Mouse (Mus musculus) frontal cortex, postnatal 14 days (tissue): ENCODE measurements around the gene Dpm1.

Source experiments
- DNase-seq, 2 experiments: peaks; one replicate each; pipeline ENCODE4 v3.0.0; 2022; ENCODE audit warnings: low spot score in 2 of 2

Dpm1 gene

DNA sequence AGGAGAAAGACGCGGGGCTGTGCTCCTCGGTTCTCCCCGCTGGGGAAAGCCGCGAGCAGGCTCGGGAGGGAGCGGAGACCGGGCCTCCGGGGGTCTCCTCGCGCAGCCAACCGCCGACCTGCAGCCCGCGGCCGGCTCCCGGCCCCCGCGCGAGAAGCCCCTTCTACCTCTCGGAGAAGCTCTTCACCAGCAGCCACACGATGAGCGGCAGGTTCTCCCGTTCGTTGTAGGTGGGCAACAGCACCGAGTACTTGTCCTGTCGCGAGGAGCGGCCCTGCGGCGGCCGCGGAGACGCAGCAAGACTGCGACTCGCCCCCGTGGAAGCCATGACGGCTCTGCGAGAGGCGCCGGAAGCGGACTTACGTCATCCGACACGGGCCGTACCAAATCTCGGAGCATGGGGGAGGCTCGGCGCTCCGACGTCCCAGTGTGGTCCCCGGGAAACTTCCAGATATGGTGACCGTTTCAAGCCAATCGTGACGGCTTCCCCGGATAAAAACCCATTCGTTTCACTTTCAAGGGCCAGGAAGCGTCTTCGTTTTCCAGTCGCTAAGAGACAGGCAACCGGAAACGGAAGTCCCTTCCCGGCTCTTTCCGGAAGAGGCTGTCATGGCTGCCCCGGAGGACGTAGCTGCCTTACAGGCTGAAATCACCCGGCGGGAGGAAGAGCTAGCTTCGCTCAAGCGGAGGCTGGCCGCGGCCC is at the start of gene Dpm1, which contains the start of the genes Gm20716 and Mocs3:
Gene Dpm1, minus strand, starts transcription at position 566 of the 703 bp plus-strand sequence.
Gene Gm20716, minus strand, starts transcription at position 339 of the 703 bp plus-strand sequence.
Gene Mocs3, plus strand, starts transcription at position 597 of the 703 bp plus-strand sequence.
- peak; percentile 84 to 87 for DNase-seq

- peak in 1 of 2 experiments; percentile 64 for DNase-seq
These were observed 44.1 kb upstream of the Dpm1 start for GRCm38 (mm10) chr2:168274374-168274935.

GRCm38 (mm10) chr2:168273387-168273786 is 43.0 kb upstream of the Dpm1 start:
- DNase-seq = no peak

- no peak for DNase-seq
These were observed 37.6 kb upstream of the Dpm1 start for GRCm38 (mm10) chr2:168268033-168268432.

- DNase-seq = peak; percentile 44 to 46
These were observed 30.5 kb upstream of the Dpm1 start for GRCm38 (mm10) chr2:168260900-168261299.

GRCm38 (mm10) chr2:168260124-168260523 is 29.7 kb upstream of the Dpm1 start:
- no peak for DNase-seq

GRCm38 (mm10) chr2:168259046-168259445 is 28.7 kb upstream of the Dpm1 start:
- no peak for DNase-seq

DNA sequence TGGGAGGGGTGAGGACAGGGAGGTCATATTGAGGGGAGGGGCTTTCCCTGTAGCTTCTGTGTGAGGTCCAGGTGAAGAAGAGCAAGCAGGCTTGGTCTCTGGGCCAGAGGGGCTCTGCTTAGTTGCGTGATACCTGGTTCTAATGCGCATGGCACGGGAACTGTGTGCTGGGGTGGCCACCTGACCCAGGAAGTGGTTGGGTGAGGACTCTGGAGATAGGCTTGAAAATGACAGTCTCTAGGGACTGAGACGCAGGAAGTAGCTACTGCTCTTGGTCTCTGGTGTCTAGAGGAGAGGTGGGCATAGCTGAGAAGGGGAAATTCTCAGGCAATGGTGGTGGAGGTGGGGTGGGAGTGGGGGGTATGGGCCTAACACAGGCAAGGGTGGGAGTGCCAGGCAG is 26.8 kb upstream of the Dpm1 start:
- DNase-seq = no peak

- no peak for DNase-seq
These were observed 26.1 kb upstream of the Dpm1 start for GRCm38 (mm10) chr2:168256506-168256905.

GRCm38 (mm10) chr2:168253822-168254221 is 23.4 kb upstream of the Dpm1 start:
- no peak for DNase-seq

- no peak for DNase-seq
These were observed 22.4 kb upstream of the Dpm1 start for GRCm38 (mm10) chr2:168252639-168253292.

- DNase-seq = peak; percentile 61 to 82
These were observed 19.9 kb upstream of the Dpm1 start for GRCm38 (mm10) chr2:168250270-168250669.

DNA sequence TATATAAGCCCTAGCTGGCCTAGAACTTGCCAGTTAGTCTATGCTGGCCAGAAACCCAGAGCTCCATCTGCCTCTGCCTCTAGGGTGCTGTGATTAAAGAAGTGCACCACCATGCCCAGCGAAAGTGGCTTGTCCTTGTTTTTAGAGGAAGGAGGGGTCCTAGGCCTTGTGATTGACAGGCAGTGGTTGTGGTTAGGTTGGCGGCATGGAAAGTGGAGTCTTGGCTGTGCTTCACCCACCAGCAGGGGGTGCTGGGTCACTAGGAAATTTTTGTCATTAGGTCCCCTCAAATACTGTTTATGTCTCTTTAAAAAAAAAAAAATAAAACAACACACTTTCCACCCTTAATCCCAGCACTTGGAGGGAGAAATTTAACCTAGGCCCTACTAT is 18.5 kb upstream of the Dpm1 start:
- DNase-seq = no peak

GRCm38 (mm10) chr2:168248167-168248855 is 17.9 kb upstream of the Dpm1 start:
- DNase-seq = no peak

DNA sequence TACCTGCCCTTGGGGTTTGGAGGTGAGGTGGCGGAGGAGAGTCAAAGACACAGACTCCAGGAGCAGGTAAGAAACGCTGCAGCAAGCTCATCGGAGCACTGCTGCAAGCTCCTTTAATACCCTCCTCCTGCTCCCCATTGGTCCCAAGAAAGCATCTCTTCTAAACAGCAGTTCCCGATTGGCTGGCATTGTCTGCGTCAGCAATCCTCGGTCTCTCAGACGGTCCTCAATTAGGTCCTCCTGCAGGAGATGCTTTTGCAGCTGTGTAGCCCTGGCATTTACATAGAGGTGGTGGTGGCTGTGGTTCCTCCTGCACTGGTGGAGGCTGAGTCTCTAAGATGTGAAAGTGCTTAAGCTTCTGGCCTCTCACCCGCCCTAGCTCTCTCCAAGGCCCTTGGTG is 15.2 kb upstream of the Dpm1 start:
- no peak for DNase-seq

GRCm38 (mm10) chr2:168243278-168243677 is 12.9 kb upstream of the Dpm1 start:
- DNase-seq = no peak

- DNase-seq = no peak
These were observed 12.4 kb upstream of the Dpm1 start for GRCm38 (mm10) chr2:168242841-168243240.

DNA sequence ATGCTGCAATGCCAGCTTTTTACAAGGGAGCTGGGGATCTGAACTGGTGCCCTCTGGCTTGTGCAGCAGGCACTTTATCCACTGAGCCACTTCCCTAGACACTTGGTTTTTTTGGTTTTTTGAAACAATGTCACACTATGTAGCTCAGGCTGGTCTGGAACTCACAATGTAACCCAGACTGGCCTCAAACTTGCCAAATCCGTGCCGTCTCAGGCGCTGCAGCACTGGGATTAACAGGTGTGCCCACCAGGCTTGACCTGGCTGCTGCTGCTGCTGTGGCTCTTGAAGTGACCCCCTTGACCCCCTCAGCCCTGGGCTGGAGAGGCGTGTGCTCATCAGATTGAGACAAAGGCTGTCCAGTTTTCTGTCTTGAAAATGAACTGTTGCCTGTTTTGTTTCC is 7.9 kb upstream of the Dpm1 start:
- no peak for DNase-seq

- DNase-seq = no peak
These were observed 2.9 kb upstream of the Dpm1 start for GRCm38 (mm10) chr2:168233286-168233685.

- DNase-seq = no peak
These were observed 1.1 kb upstream of the Dpm1 start for GRCm38 (mm10) chr2:168231471-168231829.

DNA sequence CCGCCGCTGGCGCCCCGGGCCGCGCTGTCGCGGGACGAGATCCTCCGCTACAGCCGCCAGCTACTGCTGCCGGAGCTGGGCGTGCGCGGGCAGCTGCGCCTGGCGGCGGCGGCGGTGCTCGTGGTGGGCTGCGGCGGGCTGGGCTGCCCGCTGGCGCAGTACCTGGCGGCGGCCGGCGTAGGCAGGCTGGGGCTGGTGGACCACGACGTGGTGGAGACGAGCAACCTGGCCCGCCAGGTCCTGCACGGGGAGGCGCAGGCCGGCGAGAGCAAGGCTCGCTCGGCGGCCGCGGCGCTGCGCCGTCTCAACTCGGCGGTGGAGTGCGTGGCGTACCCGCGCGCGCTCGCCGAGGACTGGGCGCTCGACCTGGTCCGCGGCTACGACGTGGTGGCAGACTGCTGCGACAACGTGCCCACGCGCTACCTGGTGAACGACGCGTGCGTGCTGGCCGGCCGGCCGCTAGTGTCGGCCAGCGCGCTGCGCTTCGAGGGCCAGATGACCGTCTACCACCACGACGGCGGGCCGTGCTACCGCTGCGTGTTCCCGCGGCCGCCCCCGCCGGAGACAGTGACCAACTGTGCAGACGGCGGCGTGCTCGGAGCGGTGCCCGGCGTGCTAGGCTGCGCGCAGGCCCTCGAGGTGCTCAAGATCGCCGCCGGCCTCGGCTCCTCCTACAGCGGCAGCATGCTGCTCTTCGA is 531 bp upstream of the Dpm1 start:
- DNase-seq = no peak
